Mouse (Mus musculus) left cerebral cortex, postnatal 25 days (tissue): ENCODE measurements at regions not wholly inside any gene's neighbourhood (a gene's known extent, or its start where the extent isn't known, plus 50 kb on each side); places are given as distances from the start of the nearest gene placed in this dataset.
A peak's percentile ranks its signal among the peaks of the same experiment; 100 is the strongest.

Experiments
- DNase-seq, 2 experiments: peaks; one replicate each; pipeline ENCODE4 v3.0.0; 2022; ENCODE audit warnings: low spot score in 2 of 2, mixed read lengths in 1 of 2
- intact Hi-C: fragments of 180-260 bp; cut with DNase I; formaldehyde crosslinking; loops from one replicate; pipeline ENCODE4 v1.15.1; 2025

DNA sequence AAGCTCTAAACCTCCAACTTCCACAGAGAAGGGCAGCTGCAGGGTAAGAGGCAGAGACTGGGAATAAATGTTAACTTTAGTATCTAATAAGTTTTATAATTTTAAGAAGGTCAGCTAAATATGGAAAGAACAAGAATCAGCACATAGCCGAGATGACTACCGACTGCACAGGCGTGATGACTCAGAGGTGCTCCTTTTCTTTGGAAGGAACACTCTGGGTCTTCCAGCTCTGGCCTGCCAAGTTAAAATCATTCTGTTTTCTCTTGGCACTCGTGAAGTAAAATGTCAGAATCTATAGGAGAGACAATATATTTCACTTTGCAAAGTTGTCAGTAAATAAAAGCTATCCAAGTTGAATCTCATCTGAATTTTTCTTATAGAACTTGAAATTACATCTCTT, 96.2 kb upstream of the Magi2 start:
- peak in 1 of 2 experiments; percentile 23 for DNase-seq
- intact Hi-C loops = no loop called here

GRCm38 (mm10) chr5:19154511-19154910, 72.3 kb upstream of the Magi2 start:
- no peak for DNase-seq
- intact Hi-C loops = no loop called here

DNA sequence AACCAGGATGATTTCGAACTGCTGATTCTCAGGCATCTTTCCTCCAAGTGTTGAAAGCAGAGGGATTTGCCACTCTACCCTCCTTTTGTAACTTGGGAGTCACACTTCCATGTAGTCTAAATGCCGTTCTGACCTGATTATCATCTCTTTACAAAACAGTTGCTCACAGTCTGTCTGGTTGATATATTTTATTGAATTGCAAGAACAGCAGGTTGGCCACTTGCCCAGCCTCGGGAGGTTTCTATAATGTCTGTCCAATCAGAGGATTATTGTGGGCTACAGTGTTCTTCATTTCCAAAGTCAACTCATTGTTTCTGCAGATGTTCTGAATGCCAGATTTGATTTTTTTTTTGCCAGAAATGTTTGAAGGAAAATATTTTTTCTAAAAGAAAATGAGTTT, 68.6 kb upstream of the Magi2 start:
- intact Hi-C loops = no loop called here
- DNase-seq = peak; percentile 12 to 27

DNA sequence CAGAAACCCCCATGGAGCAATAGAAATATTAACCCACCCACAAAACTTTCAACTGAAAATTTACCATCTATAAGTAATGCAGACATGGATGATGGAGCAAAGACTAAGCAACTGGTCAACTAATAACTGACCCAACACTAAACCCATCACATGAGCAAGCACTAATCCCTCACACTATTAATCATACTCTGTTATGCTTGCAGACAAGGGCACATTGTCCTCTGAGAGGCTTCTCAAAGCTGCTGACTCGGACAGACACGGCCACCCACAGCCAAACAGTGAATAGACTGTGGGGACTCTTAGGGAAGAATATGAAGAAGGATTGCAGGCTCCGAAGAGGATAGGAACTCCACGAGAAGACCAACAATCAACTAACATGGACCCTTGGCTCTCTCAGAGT, 66.6 kb upstream of the Magi2 start:
- intact Hi-C loops = no loop called here
- no peak for DNase-seq
